Mouse (Mus musculus): ENCODE data around the gene Pbx4.

GRCm38 (mm10) chr8:69884141-69884540, 51.9 kb downstream of the Pbx4 start:
- TF ChIP-seq REST (IDR thresholded peaks at IDR 0.05; ENCODE audit: insufficient read depth, insufficient read length): no peak
- TF ChIP-seq MAX (IDR thresholded peaks at IDR 0.05; ENCODE audit: low read depth): no peak
- TF ChIP-seq POLR2A (IDR thresholded peaks at IDR 0.05; ENCODE audit: insufficient read length, low read depth): no peak
- TF ChIP-seq TCF12 (IDR thresholded peaks at IDR 0.05; ENCODE audit: insufficient read depth, poor library complexity, severe bottlenecking): no peak
- TF ChIP-seq CEBPB (IDR thresholded peaks at IDR 0.05; ENCODE audit: insufficient read depth, poor library complexity, severe bottlenecking): no peak
- no peak for TF ChIP-seq TCF3 (IDR thresholded peaks at IDR 0.05; ENCODE audit: insufficient read length, low read depth)
- TF ChIP-seq MYOD1 (IDR thresholded peaks at IDR 0.05; ENCODE audit: control insufficient read depth in 1 of 3, insufficient read length in 2 of 3, low read depth in 2 of 3): no peak
- TF ChIP-seq E2F4 (IDR thresholded peaks at IDR 0.05; ENCODE audit: insufficient read depth): no peak
- no peak for TF ChIP-seq USF1 (IDR thresholded peaks at IDR 0.05; ENCODE audit: low read depth)
- no peak for TF ChIP-seq POLR2AphosphoS2 (IDR thresholded peaks at IDR 0.05; ENCODE audit: insufficient read length, low read depth)

Data from myocyte (in vitro differentiated cells).